Mouse (Mus musculus) liver, postnatal 0 days (tissue): ENCODE measurements around the gene Sall1.

ENCODE experiments used
- CTCF ChIP-seq: sonication (generic); IDR thresholded peaks from 2 replicates; pipeline ENCODE4 v1.5.1; 2016; ENCODE audit warnings: antibody characterized with exemption, low read depth
- EP300 ChIP-seq: IDR thresholded peaks from 2 replicates; pipeline ENCODE4 v1.6.1; 2016; ENCODE audit warnings: antibody characterized with exemption, low read depth, mild to moderate bottlenecking

GRCm38 (mm10) chr8:89089916-89090315 is 46.0 kb upstream of the Sall1 start:
- TF ChIP-seq CTCF (no peak), EP300 (no peak)
